Mouse (Mus musculus) hindbrain, embryonic 14.5 days (tissue): ENCODE results near the gene Slc27a4. TPM values are rescaled to one million over a fixed set of nuclear protein-coding genes. Genes with fewer than 3 reads are reported as not detected.

Source experiments
- ATAC-seq: fragments of 200-750 bp; cut with Nextera tagmentation; 2 replicates; pipeline ENCODE4 v1.8.0; 2017; ENCODE audit warnings: moderate number of reproducible peaks, mild to moderate bottlenecking, moderate TSS enrichment, moderate library complexity; ENCODE audit not compliant: low FRiP score
- DNase-seq: peaks from one replicate; pipeline ENCODE4 v3.0.0-alpha.2; 2015; ENCODE audit warnings: low spot score
- H3K27ac ChIP-seq: fragments of 300-500 bp; sonication (generic); 2 replicates; pipeline ENCODE4 v1.5.1; 2014; ENCODE audit warnings: mild to moderate bottlenecking, moderate library complexity
- H3K27me3 ChIP-seq: fragments of 300-500 bp; sonication (generic); 2 replicates; pipeline ENCODE4 v1.6.1; 2014; ENCODE audit warnings: mild to moderate bottlenecking, low read length, mixed read lengths; ENCODE audit not compliant: control insufficient read depth, insufficient read depth
- H3K36me3 ChIP-seq: fragments of 300-500 bp; sonication (generic); replicated peaks from 2 replicates; pipeline ENCODE4 v1.6.1; 2014; ENCODE audit not compliant: control insufficient read depth, insufficient read depth
- H3K4me1 ChIP-seq: fragments of 300-500 bp; sonication (generic); replicated peaks from 2 replicates; pipeline ENCODE4 v1.6.1; 2014; ENCODE audit warnings: antibody characterized with exemption, low read length, mixed read lengths; ENCODE audit not compliant: control insufficient read depth, insufficient read depth
- H3K4me2 ChIP-seq: fragments of 300-500 bp; sonication (generic); replicated peaks from 2 replicates; pipeline ENCODE4 v1.6.1; 2014; ENCODE audit warnings: mild to moderate bottlenecking, moderate library complexity
- H3K4me3 ChIP-seq: fragments of 300-500 bp; sonication (generic); replicated peaks from 2 replicates; pipeline ENCODE4 v1.5.1; 2014; ENCODE audit warnings: mild to moderate bottlenecking, low read length
- H3K9ac ChIP-seq: fragments of 300-500 bp; sonication (generic); 2 replicates; pipeline ENCODE4 v1.6.1; 2014
- H3K9me3 ChIP-seq: fragments of 300-500 bp; sonication (generic); 2 replicates; pipeline ENCODE4 v1.6.1; 2016; ENCODE audit warnings: low read length; ENCODE audit not compliant: control insufficient read depth
- WGBS: fragments of 180-500 bp; shearing (Covaris S2); extraction: QIAGEN DNeasy Blood & Tissue Kit; methylation state at CpG from one replicate; pipeline ENCODE4 v1.1.7; 2014; 5-methylcytosine and 5-hydroxymethylcytosine counted together
- polyA plus RNA-seq: library from polyadenylated mRNA; unstranded; fragments of >200 nt; fragmentation: Nextera tagmentation; extraction: Ambion mirVana; gene quantifications from 2 replicates; pipeline ENCODE4 v1.2.1, GENCODE M21; 2014

Slc27a4 gene
- polyA plus RNA-seq, 1 experiment from 2014 or later = 40.1 TPM

DNA sequence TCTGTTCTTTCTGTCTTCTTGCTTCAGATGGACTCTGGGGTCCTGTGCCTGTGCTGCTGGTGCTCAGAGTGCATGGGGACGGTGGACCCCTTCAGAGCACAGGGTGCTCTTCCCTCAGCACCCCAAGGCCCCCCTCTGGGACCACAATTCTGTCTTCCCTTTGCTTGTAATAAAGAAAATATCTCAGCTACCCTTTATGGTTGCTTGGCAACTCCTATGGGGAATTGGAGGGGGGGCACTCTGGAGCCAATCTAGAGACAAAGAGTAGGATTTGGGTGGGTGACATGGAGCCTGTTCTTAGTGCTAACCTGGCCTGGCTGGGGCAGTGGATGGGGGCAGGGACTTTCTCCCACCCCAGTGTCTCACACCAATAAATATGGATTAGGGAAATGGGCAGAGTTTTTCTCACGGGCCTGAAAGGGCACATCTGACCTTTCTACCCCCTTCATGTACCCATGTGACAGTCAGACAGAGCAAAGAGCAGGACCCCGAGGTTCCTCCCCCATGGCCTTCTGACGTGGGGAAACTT lies 50.6 kb downstream of the Slc27a4 start:
- Histone ChIP-seq H3K36me3 (no peaks in the 10 kb centered on the region), H3K4me3 (no peak overlapping the region), H3K4me2 (no peak overlapping the region), H3K9ac (no peak overlapping the region), H3K9me3 (no peaks in the 10 kb centered on the region), H3K27ac (no peak overlapping the region), H3K4me1 (peaks cover 33% of the 10 kb centered on the region), H3K27me3 (no peaks in the 10 kb centered on the region)
- DNase-seq (no peak), ATAC-seq (no peak)
- 9% methylated on average over 4 of the region's 4 CpGs for WGBS

DNA sequence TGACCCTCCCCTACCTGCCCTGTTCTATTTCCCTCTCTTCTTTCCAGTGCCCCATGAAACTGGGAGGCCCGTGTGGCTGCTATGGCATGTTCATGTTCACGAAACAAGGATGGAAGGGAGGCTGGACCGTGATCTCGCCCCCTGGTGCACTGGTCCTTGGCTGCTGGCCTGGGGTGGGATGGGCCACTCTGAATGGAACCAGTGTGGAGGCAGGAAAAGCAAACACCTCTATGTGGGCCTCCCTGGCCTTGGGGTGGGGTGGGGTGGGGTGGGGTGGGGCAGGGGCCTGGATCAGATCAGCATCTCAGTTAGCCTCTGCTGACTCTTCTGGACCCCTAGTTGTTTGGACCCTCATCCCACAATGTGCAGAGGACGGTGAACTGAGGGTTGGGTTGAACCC lies 51.3 kb downstream of the Slc27a4 start:
- no peak overlapping the region for H3K9ac ChIP-seq
- H3K4me2 ChIP-seq = no peak overlapping the region
- no peaks in the 10 kb centered on the region for H3K36me3 ChIP-seq
- DNase-seq (no peak), ATAC-seq (no peak)
- no peaks in the 10 kb centered on the region for H3K9me3 ChIP-seq
- peaks cover 33% of the 10 kb centered on the region for H3K4me1 ChIP-seq
- no peak overlapping the region for H3K27ac ChIP-seq
- H3K27me3 ChIP-seq = no peaks in the 10 kb centered on the region
- 34% methylated on average over 5 of the region's 5 CpGs for WGBS
- no peak overlapping the region for H3K4me3 ChIP-seq

DNA sequence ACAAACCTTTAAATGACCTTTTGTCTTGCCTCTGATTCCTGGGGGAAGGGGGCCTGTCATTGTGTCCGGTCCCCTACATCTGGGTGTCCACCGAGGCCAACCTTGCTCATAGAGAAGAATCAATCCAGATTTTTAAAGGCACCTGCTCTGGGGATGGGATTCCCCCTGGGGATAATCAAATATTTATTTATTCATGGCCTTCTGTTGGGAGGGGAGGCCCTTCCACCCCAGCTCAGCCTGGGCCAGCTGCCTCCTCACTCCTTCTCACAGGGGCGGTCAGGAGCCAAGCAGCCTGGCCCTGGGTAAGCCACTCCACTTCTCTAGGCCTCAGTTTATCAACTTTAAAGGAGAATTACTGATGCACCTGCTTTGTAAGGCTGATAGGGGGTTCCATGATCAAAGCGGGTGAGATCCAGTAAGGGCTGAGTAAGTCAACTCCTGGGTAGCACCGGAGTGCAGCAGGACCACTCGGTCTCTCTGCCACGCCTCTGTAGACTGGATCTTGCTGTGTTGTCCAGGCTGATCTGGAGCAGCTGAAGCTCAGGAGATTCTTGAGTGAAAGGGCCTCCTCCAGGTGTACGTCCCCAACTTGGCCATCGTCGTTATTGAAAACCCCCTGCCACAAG lies 53.3 kb downstream of the Slc27a4 start:
- WGBS = 28% methylated on average over 10 of the region's 10 CpGs
- ATAC-seq = no peak
- DNase-seq = no peak
- no peak overlapping the region for H3K27ac ChIP-seq
- no peaks in the 10 kb centered on the region for H3K27me3 ChIP-seq
- no peak overlapping the region for H3K4me3 ChIP-seq
- no peak overlapping the region for H3K4me2 ChIP-seq
- peak overlapping the region; percentile 40; the same call in 1 of the 2 replicates for H3K9ac ChIP-seq
- H3K4me1 ChIP-seq = peaks cover 21% of the 10 kb centered on the region
- H3K9me3 ChIP-seq = no peaks in the 10 kb centered on the region
- H3K36me3 ChIP-seq = no peaks in the 10 kb centered on the region

DNA sequence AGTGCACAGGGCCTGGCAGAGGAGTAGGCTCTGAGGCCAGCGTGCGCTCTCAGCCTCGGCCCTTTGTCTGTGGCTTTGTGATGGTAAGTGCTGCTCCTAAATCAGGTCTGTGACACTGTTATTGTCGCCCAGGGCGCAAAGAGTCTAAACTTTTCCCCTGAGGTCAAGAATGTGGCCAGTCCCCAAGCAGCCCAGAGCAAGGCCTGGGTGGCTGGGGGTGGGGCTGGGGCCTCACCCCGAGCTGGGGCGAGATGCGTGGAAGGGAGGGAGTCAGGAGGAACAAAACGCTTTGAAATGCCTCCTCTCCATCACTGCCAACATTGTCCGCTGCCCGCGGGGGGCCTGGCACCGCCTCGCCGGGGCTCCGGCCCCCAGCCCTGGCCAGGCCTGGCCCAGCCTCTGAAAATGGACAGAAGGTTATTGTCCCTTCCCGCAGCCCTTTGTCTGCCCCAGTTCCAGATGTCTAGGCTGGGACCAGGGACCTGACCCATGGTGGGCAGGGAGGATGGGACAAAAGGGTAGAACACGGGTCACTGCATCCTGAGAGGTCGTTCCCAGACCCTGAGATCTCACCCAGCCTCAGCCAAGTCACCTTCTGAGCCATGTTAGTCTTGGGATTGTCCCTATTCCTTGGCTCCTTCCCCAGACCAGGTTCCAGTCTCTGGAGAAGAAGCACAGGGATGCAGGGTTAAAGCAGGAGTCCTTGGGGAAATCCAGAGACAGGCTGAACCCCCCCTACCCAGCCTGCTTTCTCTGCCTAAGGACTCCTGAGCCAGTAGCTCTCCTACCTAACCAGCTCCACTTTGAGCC lies 54.2 kb downstream of the Slc27a4 start:
- Histone ChIP-seq H3K36me3 (no peaks in the 10 kb centered on the region), H3K4me2 (no peak overlapping the region), H3K4me1 (peaks cover 21% of the 10 kb centered on the region), H3K4me3 (no peak overlapping the region), H3K27me3 (no peaks in the 10 kb centered on the region), H3K9ac (peak overlapping the region; percentile 40), H3K9me3 (no peaks in the 10 kb centered on the region), H3K27ac (no peak overlapping the region)
- ATAC-seq = no peak
- no peak for DNase-seq
- 4% methylated on average over 19 of the region's 19 CpGs for WGBS

DNA sequence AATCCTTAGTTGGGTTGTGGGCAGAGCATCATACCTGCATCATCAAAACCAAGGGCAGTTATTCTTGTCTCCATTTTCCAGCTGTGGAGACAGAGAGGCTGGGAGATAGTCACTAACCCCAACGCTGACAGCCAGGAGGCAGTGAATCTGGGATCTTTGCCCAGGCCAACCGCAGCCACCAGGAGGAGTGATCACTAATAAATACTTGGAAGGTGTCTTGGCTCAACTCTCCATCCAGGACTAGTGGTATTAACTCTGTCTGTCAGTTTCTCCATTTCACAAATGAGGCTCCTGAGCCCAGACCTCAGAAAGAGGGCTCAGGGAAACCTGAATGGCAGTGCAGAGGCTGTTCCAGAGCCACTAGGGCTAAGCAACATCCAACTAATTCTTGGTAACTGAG lies 54.9 kb downstream of the Slc27a4 start:
- H3K9me3 ChIP-seq = no peaks in the 10 kb centered on the region
- no peak for DNase-seq
- no peaks in the 10 kb centered on the region for H3K27me3 ChIP-seq
- H3K4me2 ChIP-seq = no peak overlapping the region
- H3K4me1 ChIP-seq = peaks cover 21% of the 10 kb centered on the region
- no peak overlapping the region for H3K4me3 ChIP-seq
- H3K36me3 ChIP-seq = no peaks in the 10 kb centered on the region
- H3K27ac ChIP-seq = no peak overlapping the region
- 0 out of 2 replicates have a peak overlapping the region, but pooled peaks have one; percentile 40 for H3K9ac ChIP-seq
- no peak for ATAC-seq
- WGBS = 14% methylated on average over 2 of the region's 2 CpGs

DNA sequence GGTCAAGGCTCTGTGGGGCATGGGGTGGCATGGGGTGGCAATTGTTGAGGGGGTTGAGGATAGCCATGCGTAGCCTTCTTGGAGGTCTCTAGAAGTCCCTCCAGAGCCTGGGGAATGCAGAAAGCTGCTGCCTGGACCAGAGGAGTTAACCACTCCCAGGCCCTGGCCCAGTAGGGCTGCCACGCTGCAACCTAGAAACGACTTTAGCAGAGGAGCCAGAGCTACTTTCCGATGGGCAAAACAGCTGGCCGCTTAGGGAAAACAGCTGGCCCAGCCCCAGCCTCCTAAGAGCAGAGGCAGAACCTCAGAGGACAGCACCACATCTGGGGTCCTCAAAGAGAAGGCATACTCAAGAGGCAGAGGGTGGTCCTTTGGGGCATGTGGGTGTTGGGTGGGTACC lies 55.5 kb downstream of the Slc27a4 start:
- WGBS = 60% methylated on average over 5 of the region's 5 CpGs
- no peak overlapping the region for H3K9ac ChIP-seq
- H3K4me1 ChIP-seq = peaks cover 18% of the 10 kb centered on the region
- H3K4me2 ChIP-seq = no peak overlapping the region
- no peak for DNase-seq
- H3K4me3 ChIP-seq = no peak overlapping the region
- no peaks in the 10 kb centered on the region for H3K9me3 ChIP-seq
- ATAC-seq = no peak
- H3K27me3 ChIP-seq = no peaks in the 10 kb centered on the region
- H3K36me3 ChIP-seq = no peaks in the 10 kb centered on the region
- H3K27ac ChIP-seq = no peak overlapping the region

DNA sequence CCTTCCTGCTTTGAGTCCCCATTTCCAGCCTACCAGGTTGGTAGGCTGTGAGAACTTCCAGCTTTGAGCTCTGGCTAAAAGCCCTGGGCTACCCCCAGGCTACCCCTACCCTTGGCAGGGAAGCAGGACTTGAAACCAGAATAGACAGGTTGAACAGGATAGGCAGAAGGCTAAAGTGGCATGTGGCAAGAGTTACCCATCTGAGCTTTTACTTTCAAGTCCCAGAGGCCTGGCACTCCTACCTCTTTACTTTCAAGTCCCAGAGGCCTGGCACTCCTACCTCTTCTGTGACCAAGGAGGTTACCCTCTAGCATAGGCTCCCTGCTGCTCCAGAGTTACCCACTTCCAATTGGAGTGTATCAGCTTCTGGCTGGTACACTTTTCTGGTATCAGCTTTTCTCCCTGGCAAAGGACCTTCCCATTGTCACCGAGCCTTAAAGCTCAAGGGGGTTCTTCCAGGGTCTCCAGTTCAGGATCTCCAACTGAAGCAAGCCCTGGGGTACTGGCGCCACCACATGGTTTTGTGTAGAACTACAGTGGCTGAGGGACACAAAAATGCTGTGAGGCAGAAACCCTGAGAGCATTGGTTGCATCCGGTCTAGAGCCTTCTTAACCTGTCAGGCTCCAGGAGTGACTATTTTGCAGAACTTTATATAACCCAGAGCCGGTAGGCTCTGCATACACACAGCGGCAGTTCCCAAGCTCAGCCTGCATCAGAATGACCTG lies 56.5 kb downstream of the Slc27a4 start:
- H3K27ac ChIP-seq = no peak overlapping the region
- no peaks in the 10 kb centered on the region for H3K27me3 ChIP-seq
- 8% methylated on average over 5 of the region's 5 CpGs for WGBS

DNA sequence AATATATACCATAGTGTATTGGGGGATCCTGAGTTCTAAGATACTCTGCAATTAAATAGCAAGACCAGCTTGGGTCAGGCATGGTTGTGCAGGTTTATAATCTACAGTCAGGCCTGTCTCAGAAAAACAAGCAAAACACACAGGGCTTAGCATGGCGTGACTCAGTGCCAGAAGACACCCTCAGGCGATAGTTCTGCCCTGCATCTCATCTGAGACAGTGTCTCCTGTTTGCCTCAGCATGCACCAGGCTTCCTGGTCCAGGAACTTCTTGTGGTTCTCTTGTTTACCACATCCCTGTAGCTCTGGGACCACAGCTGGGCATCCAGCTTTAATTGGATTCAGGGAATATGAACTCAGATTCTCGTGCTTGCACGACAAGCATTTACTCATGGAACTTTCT lies 62.7 kb downstream of the Slc27a4 start:
- no peaks in the 10 kb centered on the region for H3K9me3 ChIP-seq
- H3K4me2 ChIP-seq = no peak overlapping the region
- DNase-seq = no peak
- H3K27me3 ChIP-seq = no peaks in the 10 kb centered on the region
- no peak overlapping the region for H3K9ac ChIP-seq
- H3K36me3 ChIP-seq = no peaks in the 10 kb centered on the region
- no peak for ATAC-seq
- peaks cover 12% of the 10 kb centered on the region; the same call in 1 of the 2 replicates for H3K4me1 ChIP-seq
- WGBS = 81% methylated on average over 4 of the region's 4 CpGs
- no peak overlapping the region for H3K4me3 ChIP-seq
- no peak overlapping the region for H3K27ac ChIP-seq

More for the DNA sequence above, 56.5 kb downstream of the Slc27a4 start:
- Histone ChIP-seq H3K9me3 (no peaks in the 10 kb centered on the region), H3K36me3 (no peaks in the 10 kb centered on the region), H3K4me2 (no peak overlapping the region), H3K4me3 (no peak overlapping the region), H3K4me1 (peaks cover 17% of the 10 kb centered on the region), H3K9ac (no peak overlapping the region)
- ATAC-seq (no peak), DNase-seq (peak; percentile 64)
